Mouse (Mus musculus) splenic B cell, adult 2 months (primary cell): ENCODE measurements around the gene Sh3rf3.

Experiments used
- DNase-seq: peaks from one replicate; pipeline ENCODE4 v3.0.0-alpha.2; 2011; ENCODE audit warnings: low read depth, low spot score
- H3K27me3 ChIP-seq: 2 replicates; pipeline ENCODE4 v1.6.1; 2012; ENCODE audit warnings: mild to moderate bottlenecking, low read length, moderate library complexity, mixed read lengths; ENCODE audit not compliant: control insufficient read depth, poor library complexity, insufficient read depth, severe bottlenecking
- H3K36me3 ChIP-seq: 2 replicates; pipeline ENCODE4 v1.6.1; 2012; ENCODE audit warnings: mild to moderate bottlenecking, low read length, moderate library complexity, mixed read lengths; ENCODE audit not compliant: control insufficient read depth, poor library complexity, insufficient read depth, severe bottlenecking

Sh3rf3 gene

GRCm38 (mm10) chr10:58871821-58872577, 58.8 kb downstream of the Sh3rf3 start:
- DNase-seq, result no peak
- Histone ChIP-seq H3K27me3 (no peaks in the 10 kb centered on the region; the same call in 1 of the 2 replicates), H3K36me3 (no peaks in the 10 kb centered on the region)

DNA sequence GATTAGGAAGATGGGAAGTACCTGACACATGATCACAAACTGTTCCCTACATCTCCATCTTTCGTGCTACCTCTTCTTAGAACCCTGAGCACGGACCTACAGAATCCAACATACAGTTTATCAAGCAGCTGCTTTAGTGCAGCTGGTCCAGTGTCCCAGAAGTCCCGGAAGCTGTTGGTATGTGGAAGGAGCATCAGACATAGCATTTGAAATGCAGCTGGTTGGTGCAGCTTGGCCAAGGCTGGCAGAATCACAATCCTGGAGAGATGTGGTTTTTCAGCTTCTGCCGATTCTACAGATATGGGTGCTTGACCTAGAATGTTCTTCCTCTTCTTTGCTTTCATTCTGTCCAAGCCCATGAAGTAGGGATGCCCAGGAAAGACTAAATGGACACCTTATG, 64.7 kb downstream of the Sh3rf3 start:
- DNase-seq, result no peak
- Histone ChIP-seq H3K36me3 (no peaks in the 10 kb centered on the region), H3K27me3 (no peaks in the 10 kb centered on the region)

GRCm38 (mm10) chr10:58878636-58879035, 65.5 kb downstream of the Sh3rf3 start:
- no peak for DNase-seq
- H3K27me3 ChIP-seq, result no peaks in the 10 kb centered on the region
- no peaks in the 10 kb centered on the region for H3K36me3 ChIP-seq

GRCm38 (mm10) chr10:58882741-58883140, 69.6 kb downstream of the Sh3rf3 start:
- no peaks in the 10 kb centered on the region for H3K27me3 ChIP-seq
- H3K36me3 ChIP-seq, result no peaks in the 10 kb centered on the region
- DNase-seq, result no peak

DNA sequence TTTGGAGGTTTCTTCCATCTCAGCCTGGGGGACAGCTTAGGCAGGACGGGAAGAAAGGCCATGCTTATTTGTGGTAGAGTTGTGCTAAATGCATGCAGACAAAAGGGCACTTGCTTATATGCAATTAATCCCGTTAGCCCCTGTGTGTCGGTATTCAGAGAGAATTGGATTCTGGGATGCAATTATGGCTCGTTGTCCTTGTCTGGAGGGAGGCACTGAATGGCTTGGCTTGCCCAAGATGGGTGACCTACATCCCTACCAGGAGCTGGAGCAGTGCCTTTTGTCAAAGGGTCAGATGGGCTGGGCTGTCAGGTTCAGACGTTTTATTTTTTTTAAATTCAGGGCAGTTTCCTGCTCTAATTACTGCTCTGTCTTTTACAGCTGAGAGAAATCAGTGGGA, 72.2 kb downstream of the Sh3rf3 start:
- DNase-seq, result no peak
- no peaks in the 10 kb centered on the region for H3K36me3 ChIP-seq
- no peaks in the 10 kb centered on the region for H3K27me3 ChIP-seq

- no peak for DNase-seq
- Histone ChIP-seq H3K36me3 (no peaks in the 10 kb centered on the region), H3K27me3 (no peaks in the 10 kb centered on the region)
These were observed 72.7 kb downstream of the Sh3rf3 start for GRCm38 (mm10) chr10:58885816-58886215.

GRCm38 (mm10) chr10:58890671-58891439, 77.7 kb downstream of the Sh3rf3 start:
- no peaks in the 10 kb centered on the region for H3K27me3 ChIP-seq
- H3K36me3 ChIP-seq, result no peaks in the 10 kb centered on the region
- DNase-seq, result no peak

DNA sequence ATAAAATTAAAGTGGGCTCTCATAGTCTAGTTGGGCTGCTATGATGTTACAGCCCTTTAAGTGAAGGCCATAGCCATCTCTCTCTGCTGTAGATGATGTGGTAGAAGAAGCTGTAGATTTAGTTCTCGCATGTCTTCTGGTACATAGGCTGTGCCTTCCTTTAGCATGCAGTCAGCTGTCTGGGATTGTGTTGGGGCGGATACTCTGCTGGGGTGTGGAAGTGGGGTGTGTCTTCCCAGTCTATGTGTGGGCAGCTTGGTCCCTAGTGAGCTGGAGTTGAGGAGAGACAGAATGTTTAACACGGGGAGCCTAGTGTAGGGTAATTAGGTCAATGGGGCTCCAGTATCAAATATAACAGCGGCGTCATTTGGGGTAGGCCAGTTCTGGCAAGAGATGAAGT, 82.3 kb downstream of the Sh3rf3 start:
- no peak for DNase-seq
- Histone ChIP-seq H3K36me3 (no peaks in the 10 kb centered on the region), H3K27me3 (no peaks in the 10 kb centered on the region)

GRCm38 (mm10) chr10:58897009-58897543, 83.9 kb downstream of the Sh3rf3 start:
- DNase-seq, result no peak
- Histone ChIP-seq H3K36me3 (no peaks in the 10 kb centered on the region), H3K27me3 (no peaks in the 10 kb centered on the region)

- Histone ChIP-seq H3K27me3 (no peaks in the 10 kb centered on the region), H3K36me3 (no peaks in the 10 kb centered on the region)
- DNase-seq, result no peak
These were observed 92.1 kb downstream of the Sh3rf3 start for GRCm38 (mm10) chr10:58905253-58905652.

DNA sequence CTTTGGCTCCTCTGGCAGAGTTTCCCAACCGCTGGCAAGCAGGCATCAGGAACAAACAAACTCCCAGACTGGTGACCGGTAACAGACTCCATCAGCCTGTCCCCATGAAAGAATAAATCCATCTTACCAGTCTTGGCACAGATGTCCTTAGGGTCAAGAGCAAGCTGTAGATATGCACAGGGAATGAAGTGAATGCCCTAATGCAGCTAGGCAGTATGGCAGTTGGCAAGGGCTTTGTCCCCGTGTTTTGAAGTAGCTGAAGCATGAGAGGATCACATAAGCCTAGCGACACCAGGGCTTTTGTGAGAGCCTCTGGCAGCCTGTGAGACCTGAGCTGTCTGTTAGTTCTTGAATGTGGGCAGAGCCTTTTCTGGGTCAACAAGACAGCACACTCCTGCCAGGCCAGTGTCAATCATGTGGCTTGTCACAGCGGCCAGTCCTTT, 93.9 kb downstream of the Sh3rf3 start:
- H3K27me3 ChIP-seq, result no peaks in the 10 kb centered on the region
- DNase-seq, result no peak
- no peaks in the 10 kb centered on the region for H3K36me3 ChIP-seq

- DNase-seq, result no peak
- Histone ChIP-seq H3K36me3 (no peaks in the 10 kb centered on the region), H3K27me3 (no peaks in the 10 kb centered on the region)
These were observed 95.3 kb downstream of the Sh3rf3 start for GRCm38 (mm10) chr10:58908451-58908850.

GRCm38 (mm10) chr10:58915301-58916245, 102.4 kb downstream of the Sh3rf3 start:
- DNase-seq, result no peak
- H3K27me3 ChIP-seq, result no peaks in the 10 kb centered on the region

DNA sequence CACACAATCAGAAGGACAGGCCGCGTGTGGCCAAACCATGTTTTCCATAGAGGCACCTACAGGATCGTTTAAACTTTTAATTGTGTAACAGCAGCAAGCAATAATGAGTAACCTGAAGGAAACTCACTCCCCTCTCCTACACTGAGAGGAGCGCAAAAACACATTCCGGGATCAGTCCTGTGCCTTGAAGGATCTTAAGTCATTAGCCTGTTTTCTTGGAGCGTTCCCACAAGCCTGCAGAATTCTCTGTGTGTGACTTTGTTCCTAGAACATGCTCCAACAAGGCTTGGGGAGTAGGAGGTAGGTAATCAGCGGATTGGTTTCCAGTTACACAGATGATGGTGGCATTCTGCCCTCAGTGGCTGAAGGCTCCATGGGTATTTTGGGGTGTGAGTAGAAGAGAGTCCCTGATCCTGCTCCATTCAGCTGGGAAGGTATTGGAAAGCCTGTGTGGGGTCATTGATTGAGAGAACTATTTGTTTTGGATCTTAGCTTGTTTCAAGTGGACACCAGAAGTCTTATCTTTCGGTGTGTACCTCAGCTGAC, 108.6 kb downstream of the Sh3rf3 start:
- DNase-seq, result no peak
- Histone ChIP-seq H3K27me3 (no peaks in the 10 kb centered on the region), H3K36me3 (no peaks in the 10 kb centered on the region)

More at GRCm38 (mm10) chr10:58915301-58916245, 102.4 kb downstream of the Sh3rf3 start:
- H3K36me3 ChIP-seq, result no peaks in the 10 kb centered on the region
